Mouse (Mus musculus): ENCODE data around the gene Ccnb1. TPM values are rescaled to one million over a fixed set of nuclear protein-coding genes. Genes with fewer than 3 reads are reported as not detected.
"Not testable (repeated sequence)": the region's sequence is repeated elsewhere in the genome, so short reads cannot be mapped to it uniquely, and the experiment has no call there.

Ccnb1 gene
- polyA plus RNA-seq, 1 experiment: 11.2 TPM

DNA sequence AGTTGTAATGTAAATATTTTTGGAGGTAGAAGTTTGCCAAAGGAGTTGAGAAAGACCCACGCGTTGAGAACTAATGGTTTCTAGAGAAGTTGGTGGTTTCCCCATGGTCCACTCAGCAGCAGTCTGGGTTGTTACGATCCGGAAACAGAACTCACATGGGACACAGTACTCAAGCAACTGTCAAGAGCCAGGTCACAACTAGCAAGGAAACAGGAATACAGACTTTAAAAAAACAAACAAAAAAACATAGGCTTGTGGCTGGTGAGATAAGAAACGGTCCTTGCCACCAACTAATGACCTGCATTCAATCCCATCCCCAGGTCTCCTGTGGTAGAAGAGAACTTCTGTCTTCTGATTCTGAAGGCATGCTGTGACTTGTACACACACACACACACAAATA lies 35.6 kb downstream of the Ccnb1 start:
- 67% methylated on average over 5 of the region's 5 CpGs for WGBS
- no peak overlapping the region for H3K4me3 ChIP-seq (ENCODE audit: low read depth, low read length)
- H3K4me1 ChIP-seq (ENCODE audit: control insufficient read depth, insufficient read depth, insufficient read length, low read length): peaks cover 2% of the 10 kb centered on the region; the same call in 1 of the 2 replicates
- H3K27ac ChIP-seq (ENCODE audit: insufficient read depth, low read depth, low read length): no peak overlapping the region
- H3K36me3 ChIP-seq (ENCODE audit: control insufficient read depth, insufficient read depth, low read length): no peaks in the 10 kb centered on the region
- TF ChIP-seq POLR2A (IDR thresholded peaks at IDR 0.05; ENCODE audit: low read depth, low read length) (no peak), CTCF (IDR thresholded peaks at IDR 0.05; ENCODE audit: extremely low read depth, insufficient read length, insufficient replicate concordance, low read depth, low read length) (no peak)
- H3K27me3 ChIP-seq (ENCODE audit: control insufficient read depth, insufficient read depth, low read length): no peaks in the 10 kb centered on the region

- no peaks in the 10 kb centered on the region for H3K36me3 ChIP-seq (ENCODE audit: control insufficient read depth, insufficient read depth, low read length)
- H3K4me1 ChIP-seq (ENCODE audit: control insufficient read depth, insufficient read depth, insufficient read length, low read length): peaks cover 6% of the 10 kb centered on the region; the same call in 1 of the 2 replicates
- WGBS: 61% methylated on average over 8 of the region's 8 CpGs
- no peaks in the 10 kb centered on the region for H3K27me3 ChIP-seq (ENCODE audit: control insufficient read depth, insufficient read depth, low read length)
- H3K27ac ChIP-seq (ENCODE audit: insufficient read depth, low read depth, low read length): no peak overlapping the region
- no peak overlapping the region for H3K4me3 ChIP-seq (ENCODE audit: low read depth, low read length)
- TF ChIP-seq POLR2A (IDR thresholded peaks at IDR 0.05; ENCODE audit: low read depth, low read length) (no peak), CTCF (IDR thresholded peaks at IDR 0.05; ENCODE audit: extremely low read depth, insufficient read length, insufficient replicate concordance, low read depth, low read length) (no peak)
These were observed 37.7 kb downstream of the Ccnb1 start for GRCm38 (mm10) chr13:100748638-100749037.

DNA sequence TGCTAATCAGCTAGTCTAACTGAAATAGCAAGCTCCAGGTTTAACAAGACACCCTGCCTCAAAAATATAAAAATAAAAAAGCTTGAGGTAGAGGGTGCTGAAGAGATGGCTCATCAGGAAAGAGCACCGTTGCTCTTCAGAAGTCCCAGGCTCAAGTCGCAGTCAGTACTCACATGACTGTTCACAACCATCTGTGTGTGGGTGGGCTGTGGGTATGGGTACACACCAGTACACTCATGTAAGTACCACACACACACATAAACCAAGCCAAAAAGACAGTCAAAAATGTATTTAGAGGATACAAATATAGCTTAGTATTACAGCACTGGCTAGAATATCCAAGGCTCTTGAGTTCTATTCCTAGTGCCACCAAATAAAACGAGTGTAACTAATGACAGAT lies 40.3 kb downstream of the Ccnb1 start:
- H3K4me3 ChIP-seq (ENCODE audit: low read depth, low read length): no peak overlapping the region
- TF ChIP-seq CTCF (IDR thresholded peaks at IDR 0.05; ENCODE audit: extremely low read depth, insufficient read length, insufficient replicate concordance, low read depth, low read length): no peak
- TF ChIP-seq POLR2A (IDR thresholded peaks at IDR 0.05; ENCODE audit: low read depth, low read length): no peak
- WGBS: 86% methylated on average over 3 of the region's 3 CpGs
- H3K27me3 ChIP-seq (ENCODE audit: control insufficient read depth, insufficient read depth, low read length): no peaks in the 10 kb centered on the region
- no peaks in the 10 kb centered on the region for H3K36me3 ChIP-seq (ENCODE audit: control insufficient read depth, insufficient read depth, low read length)
- peaks cover 6% of the 10 kb centered on the region; the same call in 1 of the 2 replicates for H3K4me1 ChIP-seq (ENCODE audit: control insufficient read depth, insufficient read depth, insufficient read length, low read length)
- H3K27ac ChIP-seq (ENCODE audit: insufficient read depth, low read depth, low read length): no peak overlapping the region

- TF ChIP-seq POLR2A (IDR thresholded peaks at IDR 0.05; ENCODE audit: low read depth, low read length) (peak; percentile 54), CTCF (IDR thresholded peaks at IDR 0.05; ENCODE audit: extremely low read depth, insufficient read length, insufficient replicate concordance, low read depth, low read length) (no peak)
- WGBS: under 1% methylated on average over 52 of the region's 52 CpGs
- Histone ChIP-seq H3K27me3 (ENCODE audit: control insufficient read depth, insufficient read depth, low read length) (no peaks in the 10 kb centered on the region), H3K4me1 (ENCODE audit: control insufficient read depth, insufficient read depth, insufficient read length, low read length) (peaks cover 6% of the 10 kb centered on the region; the same call in 1 of the 2 replicates), H3K36me3 (ENCODE audit: control insufficient read depth, insufficient read depth, low read length) (peaks cover 8% of the 10 kb centered on the region), H3K27ac (ENCODE audit: insufficient read depth, low read depth, low read length) (peak within 1 kb of the TSS; percentile 93), H3K4me3 (ENCODE audit: low read depth, low read length) (peak within 1 kb of the TSS; percentile 86)
These were observed 42.2 kb downstream of the Ccnb1 start, which contains the start of gene Mrps36 for GRCm38 (mm10) chr13:100744036-100744744. TSS of gene Mrps36 (minus strand) at chr13:100744659.

GRCm38 (mm10) chr13:100743346-100744035 lies 42.9 kb downstream of the Ccnb1 start:
- Histone ChIP-seq H3K27me3 (ENCODE audit: control insufficient read depth, insufficient read depth, low read length) (no peaks in the 10 kb centered on the region), H3K36me3 (ENCODE audit: control insufficient read depth, insufficient read depth, low read length) (peaks cover 9% of the 10 kb centered on the region), H3K4me1 (ENCODE audit: control insufficient read depth, insufficient read depth, insufficient read length, low read length) (peaks cover 6% of the 10 kb centered on the region; the same call in 1 of the 2 replicates), H3K27ac (ENCODE audit: insufficient read depth, low read depth, low read length) (peak overlapping the region; percentile 83), H3K4me3 (ENCODE audit: low read depth, low read length) (peak overlapping the region; percentile 86)
- TF ChIP-seq CTCF (IDR thresholded peaks at IDR 0.05; ENCODE audit: extremely low read depth, insufficient read length, insufficient replicate concordance, low read depth, low read length): no peak
- no peak for TF ChIP-seq POLR2A (IDR thresholded peaks at IDR 0.05; ENCODE audit: low read depth, low read length)
- 21% methylated on average over 11 of the region's 11 CpGs for WGBS

DNA sequence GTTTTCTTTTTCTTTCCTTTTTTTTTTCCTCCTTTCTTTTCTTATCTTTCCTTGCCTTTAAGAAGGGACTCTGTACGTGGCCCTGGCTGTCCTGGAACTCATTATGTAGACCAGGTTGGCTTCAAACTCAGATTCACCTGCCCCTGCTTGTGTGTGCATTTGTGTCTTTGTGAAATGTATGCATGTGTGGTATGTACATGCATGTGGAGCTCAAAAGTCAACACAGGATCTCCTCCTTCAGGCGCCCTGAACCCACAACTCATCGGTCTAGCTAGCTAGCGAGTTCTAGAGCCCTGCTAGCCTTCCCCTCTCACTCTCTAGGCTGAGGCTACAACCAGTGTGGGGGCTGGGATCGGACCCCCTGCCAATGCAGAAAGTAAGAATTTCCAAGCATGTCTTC lies 43.5 kb downstream of the Ccnb1 start:
- Histone ChIP-seq H3K36me3 (ENCODE audit: control insufficient read depth, insufficient read depth, low read length) (peaks cover 15% of the 10 kb centered on the region), H3K27me3 (ENCODE audit: control insufficient read depth, insufficient read depth, low read length) (no peaks in the 10 kb centered on the region), H3K27ac (ENCODE audit: insufficient read depth, low read depth, low read length) (peak overlapping the region; percentile 83), H3K4me1 (ENCODE audit: control insufficient read depth, insufficient read depth, insufficient read length, low read length) (peaks cover 6% of the 10 kb centered on the region; the same call in 1 of the 2 replicates), H3K4me3 (ENCODE audit: low read depth, low read length) (peak overlapping the region; percentile 49; the same call in 1 of the 2 replicates)
- TF ChIP-seq CTCF (IDR thresholded peaks at IDR 0.05; ENCODE audit: extremely low read depth, insufficient read length, insufficient replicate concordance, low read depth, low read length) (no peak), POLR2A (IDR thresholded peaks at IDR 0.05; ENCODE audit: low read depth, low read length) (no peak)
- whole genome bisulfite sequencing: 69% methylated on average over 5 of the region's 5 CpGs

GRCm38 (mm10) chr13:100732756-100733155 lies 53.6 kb downstream of the Ccnb1 start:
- no peaks in the 10 kb centered on the region for H3K27me3 ChIP-seq (ENCODE audit: control insufficient read depth, insufficient read depth, low read length)
- WGBS: 100% methylated on average over 2 of the region's 2 CpGs
- peaks cover 21% of the 10 kb centered on the region for H3K36me3 ChIP-seq (ENCODE audit: control insufficient read depth, insufficient read depth, low read length)
- H3K27ac ChIP-seq (ENCODE audit: insufficient read depth, low read depth, low read length): no peak overlapping the region
- no peak for TF ChIP-seq POLR2A (IDR thresholded peaks at IDR 0.05; ENCODE audit: low read depth, low read length)
- no peak for TF ChIP-seq CTCF (IDR thresholded peaks at IDR 0.05; ENCODE audit: extremely low read depth, insufficient read length, insufficient replicate concordance, low read depth, low read length)
- no peak overlapping the region for H3K4me3 ChIP-seq (ENCODE audit: low read depth, low read length)
- H3K4me1 ChIP-seq (ENCODE audit: control insufficient read depth, insufficient read depth, insufficient read length, low read length): peaks cover 2% of the 10 kb centered on the region; the same call in 1 of the 2 replicates

- H3K27me3 ChIP-seq (ENCODE audit: control insufficient read depth, insufficient read depth, low read length); H3K4me3 ChIP-seq (ENCODE audit: low read depth, low read length): not testable (repeated sequence)
- 85% methylated on average over 6 of the region's 6 CpGs for WGBS
These were observed 54.8 kb downstream of the Ccnb1 start for GRCm38 (mm10) chr13:100731462-100732046.

More at GRCm38 (mm10) chr13:100731462-100732046, 54.8 kb downstream of the Ccnb1 start:
- H3K27ac ChIP-seq (ENCODE audit: insufficient read depth, low read depth, low read length); H3K4me1 ChIP-seq (ENCODE audit: control insufficient read depth, insufficient read depth, insufficient read length, low read length): not testable (repeated sequence)
- peaks cover 17% of the 10 kb centered on the region for H3K36me3 ChIP-seq (ENCODE audit: control insufficient read depth, insufficient read depth, low read length)
